Mouse (Mus musculus): ENCODE data around the gene Prpf3. TPM values are rescaled to one million over a fixed set of nuclear protein-coding genes. Genes with fewer than 3 reads are reported as not detected.
A peak's percentile ranks its signal among the peaks of the same experiment; 100 is the strongest.

The Prpf3 gene
- polyA plus RNA-seq, 1 experiment = 15.5 TPM

DNA sequence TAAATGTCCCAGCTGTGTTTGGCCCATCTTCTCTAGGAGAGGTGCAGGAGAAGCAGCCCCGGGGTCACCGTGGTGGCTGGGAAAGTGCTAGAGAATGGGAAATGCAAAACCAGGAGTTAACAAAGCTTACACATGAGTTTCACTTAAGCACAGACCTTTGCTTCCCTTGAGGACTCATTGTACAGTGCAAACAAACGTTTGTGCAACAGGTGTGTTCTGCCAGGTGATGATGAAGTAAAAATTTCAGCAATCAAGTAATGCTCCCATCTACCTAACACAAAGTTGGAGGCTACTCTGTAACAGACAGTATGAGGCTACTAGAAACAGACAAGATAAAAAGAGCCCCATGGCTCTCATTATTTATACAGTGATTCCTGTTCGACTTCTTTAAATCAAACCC is 23.4 kb upstream of the Prpf3 start:
- Histone ChIP-seq H3K27ac (ENCODE audit: control insufficient read depth, insufficient read depth, low read depth, low read length) (no peak overlapping the region), H3K4me1 (ENCODE audit: control insufficient read depth, insufficient read depth, low read length) (peaks cover 5% of the 10 kb centered on the region; the same call in 1 of the 2 replicates), H3K4me3 (ENCODE audit: control insufficient read depth, low read depth, low read length) (no peak overlapping the region), H3K27me3 (ENCODE audit: control insufficient read depth, insufficient read depth, low read length) (no peaks in the 10 kb centered on the region), H3K36me3 (ENCODE audit: control insufficient read depth, insufficient read depth, low read length) (no peaks in the 10 kb centered on the region)
- TF ChIP-seq CTCF (IDR thresholded peaks at IDR 0.05; ENCODE audit: control insufficient read depth, insufficient read depth, insufficient replicate concordance, low read depth, low read length) (no peak), POLR2A (IDR thresholded peaks at IDR 0.05; ENCODE audit: control insufficient read depth, low read depth, low read length) (no peak)

DNA sequence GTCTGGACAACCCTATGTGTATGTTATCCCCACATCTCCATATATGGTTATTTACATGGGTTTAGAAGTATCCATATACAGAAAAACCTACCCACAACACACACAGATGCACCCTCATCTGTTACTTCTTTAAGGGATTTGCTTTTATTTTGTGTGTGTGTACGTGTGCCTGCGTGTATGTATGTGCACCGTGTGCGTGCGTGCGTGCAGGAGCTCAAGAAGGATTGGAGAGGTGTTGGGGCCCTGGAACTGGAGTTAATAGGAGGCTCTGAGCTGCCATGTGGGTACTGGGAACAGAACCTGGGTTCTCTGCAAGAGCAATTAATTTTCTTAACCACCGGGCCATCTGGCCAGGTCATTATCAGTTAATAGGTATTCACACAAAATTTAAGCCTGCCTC is 16.4 kb upstream of the Prpf3 start:
- Histone ChIP-seq H3K36me3 (ENCODE audit: control insufficient read depth, insufficient read depth, low read length) (no peaks in the 10 kb centered on the region), H3K4me3 (ENCODE audit: control insufficient read depth, low read depth, low read length) (no peak overlapping the region), H3K27me3 (ENCODE audit: control insufficient read depth, insufficient read depth, low read length) (no peaks in the 10 kb centered on the region), H3K4me1 (ENCODE audit: control insufficient read depth, insufficient read depth, low read length) (peaks cover 5% of the 10 kb centered on the region), H3K27ac (ENCODE audit: control insufficient read depth, insufficient read depth, low read depth, low read length) (no peak overlapping the region)
- no peak for TF ChIP-seq CTCF (IDR thresholded peaks at IDR 0.05; ENCODE audit: control insufficient read depth, insufficient read depth, insufficient replicate concordance, low read depth, low read length)

DNA sequence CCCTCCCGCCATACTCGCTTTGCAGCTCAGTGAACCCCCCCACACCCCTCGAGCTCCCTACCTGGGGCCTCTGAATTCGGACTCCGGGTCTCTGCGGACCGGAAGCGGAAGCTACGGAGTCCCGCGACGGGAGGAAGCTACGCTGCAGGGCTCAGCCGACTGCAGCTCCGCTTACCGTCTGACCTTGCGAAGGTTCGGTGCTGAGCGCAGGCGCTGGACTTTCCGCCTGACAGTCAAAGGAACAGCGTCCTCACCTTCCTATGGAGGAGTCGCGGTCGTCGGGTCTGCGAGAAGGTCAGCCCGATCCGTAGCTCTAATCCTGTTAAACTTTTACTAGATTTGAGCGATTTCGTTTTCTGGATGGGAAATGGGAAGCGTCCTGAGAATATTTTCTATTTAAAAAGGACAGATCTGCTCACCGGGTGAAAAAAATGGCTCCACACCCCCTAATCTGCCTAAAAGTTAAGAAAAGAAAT is 15.7 kb upstream of the Prpf3 start, which contains the start of gene Mrps21:
Gene Mrps21 (minus strand): TSS at position 128 of the 476 bp plus-strand sequence.
- peak within 1 kb of the TSS; percentile 95 for H3K4me3 ChIP-seq (ENCODE audit: control insufficient read depth, low read depth, low read length)
- no peaks in the 10 kb centered on the region for H3K36me3 ChIP-seq (ENCODE audit: control insufficient read depth, insufficient read depth, low read length)
- peak within 1 kb of the TSS; percentile 73 for H3K27ac ChIP-seq (ENCODE audit: control insufficient read depth, insufficient read depth, low read depth, low read length)
- TF ChIP-seq POLR2A (IDR thresholded peaks at IDR 0.05; ENCODE audit: control insufficient read depth, low read depth, low read length) (peak; percentile 88), CTCF (IDR thresholded peaks at IDR 0.05; ENCODE audit: control insufficient read depth, insufficient read depth, insufficient replicate concordance, low read depth, low read length) (no peak)
- H3K4me1 ChIP-seq (ENCODE audit: control insufficient read depth, insufficient read depth, low read length) = peaks cover 5% of the 10 kb centered on the region
- H3K27me3 ChIP-seq (ENCODE audit: control insufficient read depth, insufficient read depth, low read length) = no peaks in the 10 kb centered on the region

DNA sequence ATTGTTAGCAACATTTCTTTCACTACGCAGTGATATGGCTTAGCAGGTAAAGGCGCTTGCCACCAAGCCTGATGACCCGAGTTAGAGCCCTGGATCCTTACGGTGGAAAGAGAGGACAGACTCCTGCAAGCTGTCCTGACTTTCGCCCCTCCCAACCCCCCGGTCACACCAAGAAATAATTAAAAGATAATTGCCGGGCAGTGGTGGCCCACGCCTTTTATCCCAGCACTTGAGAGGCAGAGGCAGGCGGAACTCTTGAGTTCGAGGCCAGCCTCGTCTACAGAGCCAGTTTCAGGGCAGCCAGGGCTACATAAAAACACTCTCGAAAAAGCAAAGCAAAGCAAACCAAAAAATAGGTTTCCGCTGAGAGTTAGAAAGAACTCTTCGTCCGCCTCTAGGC is 15.3 kb upstream of the Prpf3 start:
- Histone ChIP-seq H3K4me3 (ENCODE audit: control insufficient read depth, low read depth, low read length) (peak overlapping the region; percentile 95), H3K36me3 (ENCODE audit: control insufficient read depth, insufficient read depth, low read length) (no peaks in the 10 kb centered on the region), H3K4me1 (ENCODE audit: control insufficient read depth, insufficient read depth, low read length) (peaks cover 5% of the 10 kb centered on the region), H3K27ac (ENCODE audit: control insufficient read depth, insufficient read depth, low read depth, low read length) (peak overlapping the region; percentile 19), H3K27me3 (ENCODE audit: control insufficient read depth, insufficient read depth, low read length) (no peaks in the 10 kb centered on the region)
- TF ChIP-seq CTCF (IDR thresholded peaks at IDR 0.05; ENCODE audit: control insufficient read depth, insufficient read depth, insufficient replicate concordance, low read depth, low read length) (no peak), POLR2A (IDR thresholded peaks at IDR 0.05; ENCODE audit: control insufficient read depth, low read depth, low read length) (no peak)

DNA sequence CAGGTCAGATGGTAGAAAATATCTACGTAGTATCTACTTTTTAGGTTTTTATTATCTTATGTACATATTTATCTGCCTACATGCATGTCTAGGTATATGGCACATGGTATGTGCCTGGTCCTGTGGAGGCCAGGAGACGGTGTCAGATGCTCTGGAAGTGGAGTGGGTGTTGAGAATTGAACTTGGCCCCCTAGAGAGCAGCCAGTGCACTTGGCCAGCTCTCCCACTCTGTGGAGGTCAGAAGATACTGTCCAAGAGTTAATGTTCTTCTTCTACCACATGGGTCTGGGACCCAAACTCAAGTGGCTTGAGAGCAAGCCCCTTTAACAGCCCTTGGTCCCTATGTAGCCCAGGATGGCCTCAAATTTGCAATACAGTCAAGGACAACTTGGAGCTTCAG is 11.7 kb upstream of the Prpf3 start:
- H3K36me3 ChIP-seq (ENCODE audit: control insufficient read depth, insufficient read depth, low read length) = no peaks in the 10 kb centered on the region
- H3K4me3 ChIP-seq (ENCODE audit: control insufficient read depth, low read depth, low read length) = no peak overlapping the region
- no peak overlapping the region for H3K27ac ChIP-seq (ENCODE audit: control insufficient read depth, insufficient read depth, low read depth, low read length)
- peaks cover 10% of the 10 kb centered on the region for H3K4me1 ChIP-seq (ENCODE audit: control insufficient read depth, insufficient read depth, low read length)
- no peaks in the 10 kb centered on the region for H3K27me3 ChIP-seq (ENCODE audit: control insufficient read depth, insufficient read depth, low read length)
- TF ChIP-seq CTCF (IDR thresholded peaks at IDR 0.05; ENCODE audit: control insufficient read depth, insufficient read depth, insufficient replicate concordance, low read depth, low read length) (no peak), POLR2A (IDR thresholded peaks at IDR 0.05; ENCODE audit: control insufficient read depth, low read depth, low read length) (no peak)

DNA sequence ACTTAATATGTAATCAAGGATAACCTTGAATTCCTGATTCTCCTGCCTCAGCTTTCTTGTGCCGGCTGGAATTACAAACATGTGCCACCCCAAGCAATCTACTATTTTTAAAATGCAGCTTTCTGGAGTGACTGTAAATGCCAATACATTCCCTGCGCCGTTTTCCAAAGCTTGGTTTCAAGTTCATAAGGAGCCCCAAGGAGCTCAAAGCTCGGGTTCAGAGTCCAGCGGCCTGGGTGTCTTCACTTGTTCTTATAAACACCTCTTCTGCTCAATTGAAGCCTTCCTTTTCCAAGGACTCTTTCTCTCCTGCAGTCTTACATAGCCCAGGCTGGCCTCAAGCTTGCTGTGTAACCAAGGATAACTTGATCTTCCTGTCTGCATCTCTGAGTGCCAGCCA is 10.4 kb upstream of the Prpf3 start:
- Histone ChIP-seq H3K4me1 (ENCODE audit: control insufficient read depth, insufficient read depth, low read length) (peaks cover 7% of the 10 kb centered on the region; the same call in 1 of the 2 replicates), H3K27ac (ENCODE audit: control insufficient read depth, insufficient read depth, low read depth, low read length) (no peak overlapping the region), H3K4me3 (ENCODE audit: control insufficient read depth, low read depth, low read length) (no peak overlapping the region), H3K36me3 (ENCODE audit: control insufficient read depth, insufficient read depth, low read length) (no peaks in the 10 kb centered on the region), H3K27me3 (ENCODE audit: control insufficient read depth, insufficient read depth, low read length) (no peaks in the 10 kb centered on the region)
- TF ChIP-seq POLR2A (IDR thresholded peaks at IDR 0.05; ENCODE audit: control insufficient read depth, low read depth, low read length) (no peak), CTCF (IDR thresholded peaks at IDR 0.05; ENCODE audit: control insufficient read depth, insufficient read depth, insufficient replicate concordance, low read depth, low read length) (no peak)

DNA sequence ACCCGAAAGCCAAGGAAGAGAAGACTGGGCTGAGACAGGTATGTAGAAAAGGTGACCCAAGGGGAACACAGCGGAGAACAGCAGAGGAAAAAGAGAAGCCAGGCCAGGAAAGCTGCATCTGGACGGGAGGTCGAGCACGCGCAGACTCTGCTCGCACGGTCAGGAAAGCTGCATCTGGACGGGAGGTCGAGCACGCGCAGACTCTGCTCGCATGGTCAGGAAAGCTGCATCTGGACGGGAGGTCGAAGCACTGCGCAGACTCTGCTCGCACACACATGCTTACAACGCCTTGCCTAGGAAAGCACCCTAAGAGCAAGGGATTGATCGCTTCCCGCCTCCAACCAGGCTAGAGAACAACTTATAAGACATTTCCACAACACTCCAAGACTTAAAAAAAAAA is 9.9 kb upstream of the Prpf3 start:
- Histone ChIP-seq H3K4me1 (ENCODE audit: control insufficient read depth, insufficient read depth, low read length) (peaks cover 5% of the 10 kb centered on the region; the same call in 1 of the 2 replicates), H3K27ac (ENCODE audit: control insufficient read depth, insufficient read depth, low read depth, low read length) (no peak overlapping the region), H3K36me3 (ENCODE audit: control insufficient read depth, insufficient read depth, low read length) (no peaks in the 10 kb centered on the region), H3K4me3 (ENCODE audit: control insufficient read depth, low read depth, low read length) (no peak overlapping the region), H3K27me3 (ENCODE audit: control insufficient read depth, insufficient read depth, low read length) (no peaks in the 10 kb centered on the region)
- no peak for TF ChIP-seq POLR2A (IDR thresholded peaks at IDR 0.05; ENCODE audit: control insufficient read depth, low read depth, low read length)

DNA sequence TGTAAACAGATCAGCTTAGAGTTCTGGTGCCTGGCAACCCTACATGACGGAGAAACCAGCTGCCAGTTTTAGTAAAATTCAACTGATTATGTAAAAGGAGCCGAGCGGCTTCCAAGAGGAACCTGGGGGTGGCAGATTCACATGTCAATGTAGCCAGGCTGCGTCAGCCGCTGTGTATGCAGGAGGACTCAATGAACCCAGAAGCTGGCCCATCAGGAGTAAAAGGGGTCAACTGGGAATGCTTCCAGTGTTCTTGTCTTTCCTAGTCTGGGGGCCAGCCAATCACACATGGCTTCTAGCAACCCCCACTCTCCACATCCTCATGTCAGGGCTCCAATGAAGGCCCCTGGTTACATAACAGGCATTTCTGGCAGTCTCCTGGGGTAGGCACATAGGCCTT is 9.4 kb upstream of the Prpf3 start:
- TF ChIP-seq CTCF (IDR thresholded peaks at IDR 0.05; ENCODE audit: control insufficient read depth, insufficient read depth, insufficient replicate concordance, low read depth, low read length) (no peak), POLR2A (IDR thresholded peaks at IDR 0.05; ENCODE audit: control insufficient read depth, low read depth, low read length) (no peak)
- Histone ChIP-seq H3K27me3 (ENCODE audit: control insufficient read depth, insufficient read depth, low read length) (no peaks in the 10 kb centered on the region), H3K4me3 (ENCODE audit: control insufficient read depth, low read depth, low read length) (no peak overlapping the region), H3K4me1 (ENCODE audit: control insufficient read depth, insufficient read depth, low read length) (peaks cover 5% of the 10 kb centered on the region; the same call in 1 of the 2 replicates), H3K36me3 (ENCODE audit: control insufficient read depth, insufficient read depth, low read length) (no peaks in the 10 kb centered on the region), H3K27ac (ENCODE audit: control insufficient read depth, insufficient read depth, low read depth, low read length) (no peak overlapping the region)
